Mouse (Mus musculus) monocyte, adult 5-6 weeks (primary cell): ENCODE measurements around the gene Rae1. TPM values are rescaled to one million over a fixed set of nuclear protein-coding genes. Genes with fewer than 3 reads are reported as not detected.
A peak's percentile ranks its signal among the peaks of the same experiment; 100 is the strongest.

Experiments
- ATAC-seq: fragments of 153-309, 156-312 bp; replicated peaks from 2 replicates; pipeline ENCODE4 v1.8.0; 2017; ENCODE audit warnings: mild to moderate bottlenecking; ENCODE audit not compliant: low TSS enrichment, insufficient number of reproducible peaks, severe bottlenecking, poor library complexity, low FRiP score
- total RNA-seq: library from RNA; stranded (forward); fragments of 200-1000, 200-491, 200-594 nt; gene quantifications from 3 replicates; pipeline ENCODE4 v1.2.3, GENCODE M21; 2017

Gene Rae1
- total RNA-seq, result 40.0 to 48.7 TPM (median 46.6 TPM) in 3 replicates

- ATAC-seq, result peak; percentile 92
These were observed at the start of gene Rae1 for GRCm38 (mm10) chr2:172999630-173000284. Gene Rae1 (plus strand): TSS chr2:173000117.

DNA sequence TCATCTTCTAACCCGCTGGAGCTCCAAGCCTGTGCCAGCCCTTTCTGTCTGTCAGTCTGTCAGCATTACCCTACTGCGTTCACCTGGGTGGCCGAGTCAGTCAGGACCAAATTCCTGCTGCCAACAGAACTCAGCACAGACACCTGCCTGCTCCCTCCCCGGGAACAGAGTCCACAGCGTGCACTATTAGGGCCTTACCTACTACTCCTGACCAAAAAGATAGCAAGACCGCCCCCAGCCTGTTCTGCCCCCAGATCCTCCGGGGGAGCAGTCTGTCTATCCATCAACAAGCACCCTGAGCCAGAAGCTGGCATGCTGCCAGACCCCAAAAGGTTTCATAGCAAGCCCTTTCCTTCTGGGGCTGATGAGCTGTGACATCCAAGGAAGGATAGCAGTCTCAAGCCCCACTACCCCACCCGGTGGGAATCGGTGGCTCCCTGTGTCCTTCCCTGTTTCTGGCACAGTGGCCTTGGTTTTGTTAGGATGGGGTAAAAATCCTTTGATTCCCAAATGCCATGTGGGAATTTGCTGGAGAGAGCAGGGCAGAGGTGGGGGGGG lies 49.7 kb upstream of the Rae1 start:
- no peak for ATAC-seq

- no peak for ATAC-seq
These were observed 49.2 kb upstream of the Rae1 start for GRCm38 (mm10) chr2:172950722-172951121.

GRCm38 (mm10) chr2:172951976-172952375 lies 47.9 kb upstream of the Rae1 start:
- ATAC-seq, result no peak

DNA sequence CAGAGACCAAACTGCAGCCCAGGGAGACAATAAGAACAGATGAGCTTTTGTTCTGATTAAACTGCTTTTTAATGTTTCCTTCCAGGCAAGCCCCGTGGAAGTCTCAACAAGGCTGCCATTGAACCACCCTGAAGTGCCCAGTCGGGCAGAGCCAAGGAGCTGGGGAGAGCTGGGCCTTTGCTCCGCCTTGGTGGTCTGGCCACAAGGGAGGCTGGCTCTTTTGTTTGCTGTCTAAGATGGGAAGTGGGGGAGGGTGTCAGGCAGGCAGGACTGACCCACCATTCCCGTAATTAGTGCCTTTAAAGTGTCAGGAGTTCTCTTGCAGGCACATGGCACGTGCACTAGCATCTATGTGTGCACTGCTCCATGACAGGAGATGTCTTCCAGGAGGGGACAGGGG lies 41.3 kb upstream of the Rae1 start:
- ATAC-seq, result no peak

DNA sequence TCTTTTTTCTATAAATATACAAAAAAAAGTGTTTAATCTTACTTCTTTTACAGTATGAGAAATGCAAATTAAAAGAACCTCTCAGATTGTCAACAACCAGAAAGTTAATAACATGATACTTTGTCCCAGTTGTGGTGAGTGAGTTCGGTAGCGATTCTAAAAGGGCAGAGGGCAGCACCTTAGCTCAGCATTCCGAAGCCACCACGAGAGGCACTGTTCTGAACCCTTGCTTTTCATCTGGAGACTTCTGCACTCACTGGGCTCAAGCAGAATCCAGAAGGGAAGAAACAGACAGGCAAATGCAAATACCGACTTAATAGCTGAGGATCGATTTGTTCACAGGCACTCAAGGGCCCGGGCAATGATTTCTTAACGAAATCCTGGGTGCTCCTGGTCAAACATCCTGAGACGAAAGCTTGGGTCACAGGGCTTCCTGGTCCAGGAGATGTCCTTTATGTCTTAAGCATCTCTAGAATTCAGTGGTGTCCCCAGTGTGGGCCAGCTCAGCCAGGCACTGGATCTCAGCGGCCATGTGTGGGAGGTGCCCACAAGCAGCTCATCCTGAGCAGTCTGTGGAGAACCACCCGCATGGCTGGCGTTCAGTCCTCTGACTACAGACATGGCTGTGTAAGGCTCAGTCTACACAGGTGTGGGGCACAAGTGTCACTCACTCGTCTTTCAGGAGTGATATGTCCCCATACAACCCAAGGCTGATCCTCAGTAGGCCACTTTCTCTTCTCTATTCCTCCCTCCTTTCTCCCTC lies 40.7 kb upstream of the Rae1 start:
- no peak for ATAC-seq

- ATAC-seq, result no peak
These were observed 39.6 kb upstream of the Rae1 start for GRCm38 (mm10) chr2:172960350-172960749.

DNA sequence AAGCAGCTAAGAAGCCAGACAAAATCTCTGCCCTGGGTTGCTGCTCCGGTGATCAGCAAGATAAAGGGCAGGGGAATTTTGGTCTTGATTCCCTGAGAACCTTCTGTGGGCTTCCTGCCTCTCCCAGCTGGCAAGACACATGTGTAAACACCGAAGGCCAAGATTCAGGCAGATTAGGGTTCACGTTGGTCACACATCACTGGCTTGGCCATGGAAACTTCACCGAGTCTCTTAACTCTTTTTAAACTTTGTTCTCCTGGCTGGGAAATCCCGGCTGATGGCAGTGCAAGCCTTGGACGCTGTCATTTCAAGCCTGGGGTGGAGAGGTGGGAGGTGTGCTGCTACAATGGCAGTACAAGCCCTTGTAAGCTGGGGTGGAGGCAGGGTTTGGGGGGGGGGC lies 38.7 kb upstream of the Rae1 start:
- no peak for ATAC-seq

- ATAC-seq, result no peak
These were observed 34.7 kb upstream of the Rae1 start for GRCm38 (mm10) chr2:172965249-172965648.

DNA sequence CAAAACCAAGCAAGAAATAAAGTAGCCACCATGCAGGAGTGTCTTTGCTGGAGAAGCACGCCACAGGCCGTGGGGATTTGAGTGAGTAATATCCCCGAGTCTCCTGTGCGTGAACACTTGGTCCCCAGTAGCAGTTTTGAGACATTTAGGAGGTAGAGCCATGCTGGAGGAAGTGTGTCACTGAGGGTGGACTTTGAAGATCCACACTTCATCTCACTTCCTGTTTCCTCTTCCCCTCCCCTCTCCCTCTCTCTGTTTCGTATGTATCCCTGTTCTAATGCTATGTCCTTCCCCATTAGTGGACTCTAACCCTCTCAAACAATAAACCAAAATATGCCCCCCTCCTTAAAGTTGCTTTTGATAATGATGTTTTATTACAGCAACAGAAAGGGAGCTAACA lies 33.4 kb upstream of the Rae1 start:
- no peak for ATAC-seq

GRCm38 (mm10) chr2:172971865-172972264 lies 28.1 kb upstream of the Rae1 start:
- no peak for ATAC-seq

GRCm38 (mm10) chr2:172973806-172974565 lies 25.9 kb upstream of the Rae1 start:
- no peak for ATAC-seq

- ATAC-seq, result no peak
These were observed 25.2 kb upstream of the Rae1 start for GRCm38 (mm10) chr2:172974701-172975100.

- no peak for ATAC-seq
These were observed 24.8 kb upstream of the Rae1 start for GRCm38 (mm10) chr2:172975159-172975558.

- no peak for ATAC-seq
These were observed 23.2 kb upstream of the Rae1 start for GRCm38 (mm10) chr2:172976661-172977238.

GRCm38 (mm10) chr2:172977409-172978130 lies 22.3 kb upstream of the Rae1 start, which contains the start of gene Spo11:
Gene Spo11 (plus strand): TSS chr2:172977700.
- 0 out of 2 replicates have a peak, but pooled peaks have one; percentile 27 for ATAC-seq

DNA sequence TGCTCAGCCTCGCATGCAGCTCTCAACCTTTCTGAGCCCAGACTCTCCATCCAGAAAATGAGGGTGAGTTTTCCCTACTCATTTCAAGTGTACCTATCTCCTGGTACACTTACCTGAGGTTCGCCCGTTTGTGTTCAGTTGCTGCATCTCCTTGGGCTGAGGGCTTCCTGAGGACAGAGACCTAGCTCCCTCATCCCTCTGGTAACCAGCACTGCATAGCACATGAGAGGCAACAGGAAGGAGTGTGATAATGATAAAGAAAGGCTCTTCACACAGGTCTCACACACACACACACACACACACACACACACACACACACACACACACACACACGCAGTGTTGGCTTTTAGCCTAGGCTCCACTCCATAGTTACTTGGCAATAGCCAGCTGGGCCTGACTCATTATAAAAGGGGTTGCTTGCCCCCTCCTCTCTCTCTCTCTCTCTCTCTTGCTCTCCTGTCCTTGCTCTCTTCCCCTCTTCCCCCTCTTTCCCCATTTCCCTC lies 21.7 kb upstream of the Rae1 start:
- no peak for ATAC-seq

GRCm38 (mm10) chr2:172979666-172980345 lies 20.1 kb upstream of the Rae1 start:
- ATAC-seq, result no peak
